Mouse (Mus musculus) stomach, embryonic 16.5 days (tissue): ENCODE measurements around the gene Olfr410. TPM values are rescaled to one million over a fixed set of nuclear protein-coding genes. Genes with fewer than 3 reads are reported as not detected.
A peak's percentile ranks its signal among the peaks of the same experiment; 100 is the strongest.

Experiments
- ATAC-seq: fragments of 200-750 bp; cut with Nextera tagmentation; 2 replicates; pipeline ENCODE4 v1.8.0; 2017; ENCODE audit warnings: moderate number of reproducible peaks, moderate TSS enrichment; ENCODE audit not compliant: insufficient read depth, low FRiP score
- H3K27ac ChIP-seq: fragments of 300-500 bp; sonication (generic); 2 replicates; pipeline ENCODE4 v1.5.1; 2014; ENCODE audit warnings: low read length
- H3K27me3 ChIP-seq: fragments of 300-500 bp; sonication (generic); 2 replicates; pipeline ENCODE4 v1.6.1; 2014; ENCODE audit warnings: low read length, control low read depth, mixed read lengths; ENCODE audit not compliant: control insufficient read depth, insufficient read depth
- H3K36me3 ChIP-seq: fragments of 300-500 bp; sonication (generic); 2 replicates; pipeline ENCODE4 v1.6.1; 2014; ENCODE audit warnings: low read length; ENCODE audit not compliant: control insufficient read depth, insufficient read depth
- H3K4me1 ChIP-seq: fragments of 300-500 bp; sonication (generic); 2 replicates; pipeline ENCODE4 v1.6.1; 2014; ENCODE audit warnings: low read length, control low read depth, mixed read lengths; ENCODE audit not compliant: control insufficient read depth, insufficient read depth
- H3K4me2 ChIP-seq: fragments of 300-500 bp; sonication (generic); 2 replicates; pipeline ENCODE4 v1.6.1; 2014; ENCODE audit warnings: low read depth, low read length, mixed read lengths
- H3K4me3 ChIP-seq: fragments of 300-500 bp; sonication (generic); replicated peaks from 2 replicates; pipeline ENCODE4 v1.5.1; 2014; ENCODE audit warnings: mild to moderate bottlenecking, low read length
- H3K9ac ChIP-seq: fragments of 300-500 bp; sonication (generic); 2 replicates; pipeline ENCODE4 v1.6.1; 2014; ENCODE audit warnings: low read length
- H3K9me3 ChIP-seq: fragments of 300-500 bp; sonication (generic); replicated peaks from 2 replicates; pipeline ENCODE4 v1.6.1; 2016; ENCODE audit warnings: low read length, control low read depth; ENCODE audit not compliant: control insufficient read depth
- WGBS: fragments of 180-500 bp; shearing (Covaris S2); extraction: QIAGEN DNeasy Blood & Tissue Kit; methylation state at CpG from one replicate; pipeline ENCODE4 v1.1.7; 2014; 5-methylcytosine and 5-hydroxymethylcytosine counted together
- polyA plus RNA-seq: library from polyadenylated mRNA; unstranded; fragments of >200 nt; fragmentation: Nextera tagmentation; extraction: Ambion mirVana; gene quantifications from 2 replicates; pipeline ENCODE4 v1.2.1, GENCODE M21; 2015

Olfr410 gene
- polyA plus RNA-seq: not detected in 2 replicates

GRCm38 (mm10) chr11:74337931-74338330 is at the start of gene Olfr410:
TSS of gene Olfr410 (minus strand) at chr11:74338031.
- WGBS: 78% methylated on average over 6 of the region's 6 CpGs
- H3K4me2 ChIP-seq: no peak within 1 kb of the TSS
- no peaks in the 10 kb centered on the region for H3K4me1 ChIP-seq
- no peaks in the 10 kb centered on the region for H3K36me3 ChIP-seq
- H3K4me3 ChIP-seq: no peak within 1 kb of the TSS
- no peak within 1 kb of the TSS for H3K27ac ChIP-seq
- ATAC-seq: no peak
- H3K9me3 ChIP-seq: no peaks in the 10 kb centered on the region
- H3K9ac ChIP-seq: no peak within 1 kb of the TSS
- H3K27me3 ChIP-seq: no peaks in the 10 kb centered on the region

GRCm38 (mm10) chr11:74387203-74387602 is 49.4 kb upstream of the Olfr410 start:
- Histone ChIP-seq H3K4me3 (no peak overlapping the region), H3K4me2 (no peak overlapping the region), H3K27ac (no peak overlapping the region), H3K4me1 (peaks cover 10% of the 10 kb centered on the region), H3K9ac (no peak overlapping the region), H3K27me3 (no peaks in the 10 kb centered on the region), H3K9me3 (no peaks in the 10 kb centered on the region), H3K36me3 (no peaks in the 10 kb centered on the region)
- whole genome bisulfite sequencing: 74% methylated on average over 5 of the region's 5 CpGs
- no peak for ATAC-seq

GRCm38 (mm10) chr11:74385674-74386073 is 47.8 kb upstream of the Olfr410 start:
- Histone ChIP-seq H3K4me2 (no peak overlapping the region), H3K36me3 (no peaks in the 10 kb centered on the region), H3K27me3 (no peaks in the 10 kb centered on the region), H3K4me3 (no peak overlapping the region), H3K9ac (peak overlapping the region; percentile 26; the same call in 1 of the 2 replicates), H3K27ac (peak overlapping the region; percentile 42; the same call in 1 of the 2 replicates), H3K9me3 (no peaks in the 10 kb centered on the region), H3K4me1 (peaks cover 10% of the 10 kb centered on the region)
- WGBS: 31% methylated on average over 9 of the region's 9 CpGs
- peak; percentile 58; the same call in 1 of the 2 replicates for ATAC-seq

- no peak overlapping the region for H3K27ac ChIP-seq
- H3K27me3 ChIP-seq: no peaks in the 10 kb centered on the region
- 45% methylated on average over 4 of the region's 4 CpGs for WGBS
- H3K4me3 ChIP-seq: no peak overlapping the region
- no peaks in the 10 kb centered on the region for H3K4me1 ChIP-seq
- H3K9me3 ChIP-seq: no peaks in the 10 kb centered on the region
- no peaks in the 10 kb centered on the region for H3K36me3 ChIP-seq
- no peak overlapping the region for H3K4me2 ChIP-seq
- H3K9ac ChIP-seq: no peak overlapping the region
- ATAC-seq: no peak
Observed at GRCm38 (mm10) chr11:74379166-74379873, 41.5 kb upstream of the Olfr410 start.

- WGBS: 74% methylated on average over 3 of the region's 3 CpGs
- H3K4me1 ChIP-seq: no peaks in the 10 kb centered on the region
- H3K9ac ChIP-seq: no peak overlapping the region
- no peaks in the 10 kb centered on the region for H3K9me3 ChIP-seq
- H3K4me2 ChIP-seq: no peak overlapping the region
- ATAC-seq: peak; percentile 68; the same call in 1 of the 2 replicates
- H3K27ac ChIP-seq: no peak overlapping the region
- no peaks in the 10 kb centered on the region for H3K27me3 ChIP-seq
- no peak overlapping the region for H3K4me3 ChIP-seq
- no peaks in the 10 kb centered on the region for H3K36me3 ChIP-seq
Observed at GRCm38 (mm10) chr11:74376847-74377246, 39.0 kb upstream of the Olfr410 start.

- Histone ChIP-seq H3K27me3 (peaks cover 5% of the 10 kb centered on the region; the same call in 1 of the 2 replicates), H3K4me3 (no peak overlapping the region), H3K4me1 (no peaks in the 10 kb centered on the region), H3K9me3 (no peaks in the 10 kb centered on the region; the same call in 1 of the 2 replicates), H3K9ac (peak overlapping the region; percentile 52; the same call in 1 of the 2 replicates), H3K27ac (no peak overlapping the region), H3K36me3 (no peaks in the 10 kb centered on the region), H3K4me2 (no peak overlapping the region)
- peak; percentile 50; the same call in 1 of the 2 replicates for ATAC-seq
- 11% methylated on average over 22 of the region's 22 CpGs for WGBS
Observed at GRCm38 (mm10) chr11:74371393-74372100, 33.7 kb upstream of the Olfr410 start.

GRCm38 (mm10) chr11:74361769-74362168 is 23.9 kb upstream of the Olfr410 start, which contains the start of gene Olfr412:
TSS of gene Olfr412 (plus strand) at chr11:74362069.
- ATAC-seq: no peak
- no peak within 1 kb of the TSS for H3K4me2 ChIP-seq
- H3K27me3 ChIP-seq: no peaks in the 10 kb centered on the region
- no peak within 1 kb of the TSS for H3K27ac ChIP-seq
- H3K4me1 ChIP-seq: no peaks in the 10 kb centered on the region
- peaks cover 4% of the 10 kb centered on the region; the same call in 1 of the 2 replicates for H3K9me3 ChIP-seq
- H3K4me3 ChIP-seq: no peak within 1 kb of the TSS
- WGBS: 83% methylated on average over 1 of the region's 1 CpGs
- no peak within 1 kb of the TSS for H3K9ac ChIP-seq
- no peaks in the 10 kb centered on the region for H3K36me3 ChIP-seq

- no peaks in the 10 kb centered on the region for H3K36me3 ChIP-seq
- no peaks in the 10 kb centered on the region for H3K9me3 ChIP-seq
- no peak within 1 kb of the TSS for H3K27ac ChIP-seq
- no peak within 1 kb of the TSS for H3K9ac ChIP-seq
- 80% methylated on average over 3 of the region's 3 CpGs for WGBS
- H3K27me3 ChIP-seq: no peaks in the 10 kb centered on the region
- no peak within 1 kb of the TSS for H3K4me3 ChIP-seq
- H3K4me2 ChIP-seq: no peak within 1 kb of the TSS
- no peak for ATAC-seq
- H3K4me1 ChIP-seq: no peaks in the 10 kb centered on the region
Observed at GRCm38 (mm10) chr11:74352550-74352949, 14.7 kb upstream of the Olfr410 start, which contains the start of gene Olfr411. TSS of gene Olfr411 (minus strand) at chr11:74352650.

GRCm38 (mm10) chr11:74328781-74329180 is 9.1 kb downstream of the Olfr410 start:
- H3K4me2 ChIP-seq: no peak overlapping the region
- no peaks in the 10 kb centered on the region for H3K27me3 ChIP-seq
- H3K4me3 ChIP-seq: no peak overlapping the region
- no peak overlapping the region for H3K9ac ChIP-seq
- no peaks in the 10 kb centered on the region for H3K9me3 ChIP-seq
- H3K27ac ChIP-seq: no peak overlapping the region
- no peaks in the 10 kb centered on the region for H3K36me3 ChIP-seq
- ATAC-seq: no peak
- H3K4me1 ChIP-seq: no peaks in the 10 kb centered on the region
